Mouse (Mus musculus) stomach, postnatal 0 days (tissue): ENCODE data around the gene Foxp2. TPM values are rescaled to one million over a fixed set of nuclear protein-coding genes. Genes with fewer than 3 reads are reported as not detected.

Experiments used
- ATAC-seq: fragments of 200-750 bp; cut with Nextera tagmentation; 2 replicates; pipeline ENCODE4 v1.8.0; 2017; ENCODE audit not compliant: low FRiP score, low TSS enrichment
- DNase-seq: peaks from one replicate; pipeline ENCODE4 v3.0.0-alpha.2; 2016; ENCODE audit warnings: low spot score
- H3K27ac ChIP-seq: fragments of 300-500 bp; sonication (generic); replicated peaks from 2 replicates; pipeline ENCODE4 v1.5.1; 2014; ENCODE audit warnings: mild to moderate bottlenecking, control low read depth
- H3K27me3 ChIP-seq: fragments of 300-500 bp; sonication (generic); 2 replicates; pipeline ENCODE4 v1.6.1; 2014; ENCODE audit warnings: low read length; ENCODE audit not compliant: control insufficient read depth, insufficient read depth
- H3K36me3 ChIP-seq: fragments of 300-500 bp; sonication (generic); 2 replicates; pipeline ENCODE4 v1.6.1; 2014; ENCODE audit warnings: low read length, mixed read lengths; ENCODE audit not compliant: control insufficient read depth, insufficient read depth
- H3K4me1 ChIP-seq: fragments of 300-500 bp; sonication (generic); replicated peaks from 2 replicates; pipeline ENCODE4 v1.6.1; 2014; ENCODE audit warnings: antibody characterized with exemption; ENCODE audit not compliant: control insufficient read depth, insufficient read depth
- H3K4me2 ChIP-seq: fragments of 300-500 bp; sonication (generic); replicated peaks from 2 replicates; pipeline ENCODE4 v1.6.1; 2014; ENCODE audit warnings: low read depth, mild to moderate bottlenecking, control low read depth, moderate library complexity
- H3K4me3 ChIP-seq: fragments of 300-500 bp; sonication (generic); 2 replicates; pipeline ENCODE4 v1.5.1; 2014; ENCODE audit warnings: low read depth, low read length, control low read depth
- H3K9ac ChIP-seq: fragments of 300-500 bp; sonication (generic); 2 replicates; pipeline ENCODE4 v1.6.1; 2014; ENCODE audit warnings: mild to moderate bottlenecking, low read length, control low read depth, mixed read lengths
- H3K9me3 ChIP-seq: fragments of 300-500 bp; sonication (generic); 2 replicates; pipeline ENCODE4 v1.6.1; 2016; ENCODE audit warnings: low read length; ENCODE audit not compliant: control insufficient read depth
- CTCF ChIP-seq: IDR thresholded peaks from 2 replicates; pipeline ENCODE4 v1.5.1; 2016; ENCODE audit warnings: antibody characterized with exemption, low read depth, mild to moderate bottlenecking, moderate library complexity
- EP300 ChIP-seq: optimal IDR thresholded peaks from 2 replicates; pipeline ENCODE3; 2016; ENCODE audit warnings: antibody characterized with exemption
- WGBS: fragments of 180-500 bp; shearing (Covaris S2); extraction: QIAGEN DNeasy Blood & Tissue Kit; methylation state at CpG from one replicate; pipeline ENCODE4 v1.1.7; 2014; 5-methylcytosine and 5-hydroxymethylcytosine counted together
- polyA plus RNA-seq: library from polyadenylated mRNA; unstranded; fragments of >200 nt; fragmentation: Nextera tagmentation; extraction: Ambion mirVana; gene quantifications from 2 replicates; pipeline ENCODE4 v1.2.1, GENCODE M21; 2015

Gene Foxp2
- polyA plus RNA-seq, 1 experiment from 2014 or later, result 11.0 TPM

GRCm38 (mm10) chr6:15121339-15121738, 220.2 kb downstream of the Foxp2 start:
- Histone ChIP-seq H3K4me1 (no peaks in the 10 kb centered on the region), H3K4me2 (no peak overlapping the region), H3K27ac (no peak overlapping the region), H3K4me3 (no peak overlapping the region), H3K27me3 (no peaks in the 10 kb centered on the region), H3K36me3 (no peaks in the 10 kb centered on the region), H3K9ac (no peak overlapping the region), H3K9me3 (no peaks in the 10 kb centered on the region)
- DNase-seq (no peak), ATAC-seq (no peak)
- TF ChIP-seq CTCF (no peak), EP300 (no peak)

- 89% methylated on average over 2 of the region's 2 CpGs for WGBS
- Histone ChIP-seq H3K4me1 (no peaks in the 10 kb centered on the region), H3K27ac (no peak overlapping the region), H3K36me3 (no peaks in the 10 kb centered on the region), H3K4me2 (no peak overlapping the region), H3K4me3 (no peak overlapping the region), H3K9ac (no peak overlapping the region), H3K27me3 (no peaks in the 10 kb centered on the region), H3K9me3 (no peaks in the 10 kb centered on the region)
- DNase-seq (no peak), ATAC-seq (no peak)
- TF ChIP-seq EP300 (no peak), CTCF (no peak)
Measured at GRCm38 (mm10) chr6:15130142-15130541, 229.0 kb downstream of the Foxp2 start.

DNA sequence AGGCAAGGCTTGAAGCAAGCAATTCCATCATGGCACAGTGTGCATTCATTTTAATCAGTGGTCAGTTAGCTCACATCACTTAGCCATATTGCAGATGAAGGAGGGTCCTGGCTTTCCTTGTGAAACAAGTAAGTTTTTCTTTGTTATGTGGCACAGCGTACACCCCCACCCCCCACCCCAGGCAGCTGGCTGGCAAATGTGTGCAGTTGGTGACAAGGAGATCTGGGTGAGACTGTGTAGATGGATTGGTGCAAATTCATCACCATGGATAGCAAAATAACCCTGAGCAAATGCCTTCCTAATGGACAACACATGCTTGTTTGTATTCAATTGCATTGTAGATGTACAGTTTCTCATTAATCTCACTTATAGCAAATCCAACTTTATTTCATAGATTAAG, 240.9 kb downstream of the Foxp2 start:
- no peak overlapping the region for H3K9ac ChIP-seq
- H3K27me3 ChIP-seq, result no peaks in the 10 kb centered on the region

GRCm38 (mm10) chr6:15151619-15152018, 250.5 kb downstream of the Foxp2 start:
- H3K4me3 ChIP-seq, result no peak overlapping the region
- no peaks in the 10 kb centered on the region for H3K27me3 ChIP-seq
- H3K4me1 ChIP-seq, result no peaks in the 10 kb centered on the region
- DNase-seq (no peak), ATAC-seq (no peak)
- no peak overlapping the region for H3K9ac ChIP-seq
- H3K9me3 ChIP-seq, result no peaks in the 10 kb centered on the region
- no peak for TF ChIP-seq EP300
- no peak for TF ChIP-seq CTCF
- H3K36me3 ChIP-seq, result no peaks in the 10 kb centered on the region
- 73% methylated on average over 3 of the region's 3 CpGs for WGBS
- no peak overlapping the region for H3K27ac ChIP-seq
- H3K4me2 ChIP-seq, result no peak overlapping the region

More for the DNA sequence above, 240.9 kb downstream of the Foxp2 start:
- Histone ChIP-seq H3K4me2 (no peak overlapping the region), H3K4me1 (no peaks in the 10 kb centered on the region), H3K27ac (no peak overlapping the region), H3K36me3 (no peaks in the 10 kb centered on the region), H3K9me3 (no peaks in the 10 kb centered on the region), H3K4me3 (no peak overlapping the region)
- 91% methylated on average over 1 of the region's 1 CpGs for WGBS
- TF ChIP-seq CTCF, result no peak
- no peak for TF ChIP-seq EP300
- DNase-seq, result no peak
- ATAC-seq, result no peak

DNA sequence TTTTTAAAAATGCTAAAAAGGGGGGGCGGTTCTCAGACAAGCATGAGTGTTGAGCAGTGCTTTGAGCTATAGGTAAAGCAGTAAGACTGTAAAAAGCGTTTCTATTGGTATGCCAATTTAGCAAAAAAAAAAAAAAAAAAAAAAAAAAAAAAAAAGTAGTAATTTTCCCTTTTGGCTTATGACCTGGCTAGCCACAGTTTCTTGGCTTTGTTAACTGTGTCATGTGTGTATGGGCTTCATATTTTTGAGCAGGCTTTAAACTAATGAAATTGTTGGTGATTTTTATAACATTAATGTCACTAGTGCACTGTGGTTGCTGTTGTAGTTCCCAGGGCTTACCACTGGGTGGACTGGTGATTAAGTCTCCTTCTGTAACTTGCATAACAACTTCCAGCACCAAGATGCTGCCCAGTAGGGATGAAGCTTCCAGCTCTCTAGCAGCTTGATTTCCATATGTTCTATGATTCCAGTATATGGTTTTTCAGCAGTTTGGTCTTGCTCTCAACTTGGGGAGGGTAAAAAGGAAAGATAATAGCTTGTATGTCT, 262.4 kb downstream of the Foxp2 start:
- 88% methylated on average over 2 of the region's 2 CpGs for WGBS
- no peak overlapping the region for H3K9ac ChIP-seq
- H3K9me3 ChIP-seq, result no peaks in the 10 kb centered on the region
- no peak overlapping the region for H3K27ac ChIP-seq
- no peaks in the 10 kb centered on the region for H3K27me3 ChIP-seq
- no peaks in the 10 kb centered on the region for H3K36me3 ChIP-seq
- H3K4me1 ChIP-seq, result no peaks in the 10 kb centered on the region
- H3K4me3 ChIP-seq, result no peak overlapping the region
- no peak overlapping the region for H3K4me2 ChIP-seq
- DNase-seq, result peak; percentile 32
- TF ChIP-seq EP300 (no peak), CTCF (peak; percentile 67)
- no peak for ATAC-seq

DNA sequence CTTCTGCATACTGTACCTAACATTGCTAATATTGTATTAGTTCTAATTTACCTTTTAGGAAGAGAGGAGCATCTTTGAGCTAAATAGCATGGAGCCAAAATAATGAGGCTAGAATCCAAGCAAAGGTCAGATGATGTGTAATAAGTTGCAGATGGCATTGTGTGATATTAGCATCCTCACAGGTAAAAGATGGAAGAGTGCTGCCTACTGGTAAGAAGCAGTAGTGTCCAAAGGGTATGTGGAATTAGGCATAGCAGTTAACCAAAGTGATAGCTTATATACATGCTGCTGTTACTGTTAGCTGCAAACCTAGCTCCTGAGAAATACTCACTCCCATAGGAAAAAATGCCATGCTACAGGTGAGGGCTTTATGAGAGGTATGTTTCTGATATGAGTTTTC, 275.6 kb downstream of the Foxp2 start:
- no peak overlapping the region for H3K27ac ChIP-seq
- no peak for TF ChIP-seq EP300
- peak; percentile 72 for TF ChIP-seq CTCF
- no peak overlapping the region for H3K4me2 ChIP-seq
- no peaks in the 10 kb centered on the region for H3K4me1 ChIP-seq
- H3K27me3 ChIP-seq, result no peaks in the 10 kb centered on the region
- ATAC-seq (no peak), DNase-seq (no peak)
- H3K9ac ChIP-seq, result no peak overlapping the region
- H3K9me3 ChIP-seq, result no peaks in the 10 kb centered on the region
- no peak overlapping the region for H3K4me3 ChIP-seq
- H3K36me3 ChIP-seq, result no peaks in the 10 kb centered on the region
